Mouse (Mus musculus) thymus, postnatal 25 days (tissue): Measurements from ENCODE around the gene Lamb3.

Experiments
- DNase-seq: peaks from one replicate; pipeline ENCODE4 v3.0.0; 2022

Gene Lamb3

DNA sequence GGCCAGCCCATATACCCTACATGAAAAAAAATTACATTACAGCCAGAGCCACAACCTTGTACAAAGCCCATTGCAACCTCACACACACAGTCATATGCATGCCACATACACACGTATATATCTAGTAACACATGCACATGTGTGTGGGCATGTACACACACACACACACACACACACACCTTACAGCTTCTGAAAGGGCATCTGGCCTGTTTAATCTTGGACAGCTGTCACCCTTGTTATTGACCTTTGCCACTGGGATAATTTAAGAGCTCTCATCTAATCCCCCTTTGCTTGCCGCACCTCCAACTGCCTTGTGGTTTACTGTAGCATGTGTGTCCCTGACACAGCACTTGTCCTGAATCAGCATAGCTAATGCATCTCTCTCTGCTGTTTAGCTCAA is 3.7 kb upstream of the Lamb3 start:
- no peak for DNase-seq

DNA sequence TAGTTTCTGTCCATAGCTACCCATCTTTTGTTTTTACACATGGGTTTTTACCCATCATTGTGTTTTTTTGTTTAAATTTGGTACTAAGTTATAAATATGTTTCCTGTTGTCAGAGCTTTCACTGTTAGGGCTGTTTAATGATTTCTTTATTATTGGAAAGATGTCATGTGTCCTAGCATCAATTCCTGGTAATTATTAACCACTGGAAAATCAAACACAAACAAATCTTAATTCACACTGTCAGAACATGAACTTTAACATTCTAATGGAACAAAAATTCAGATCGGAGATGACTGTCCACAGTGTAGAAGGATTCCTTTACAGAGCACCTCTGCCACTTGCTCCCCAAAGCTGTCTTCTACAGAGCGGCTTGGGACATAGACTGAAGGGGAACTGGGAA is 2.1 kb upstream of the Lamb3 start:
- no peak for DNase-seq

DNA sequence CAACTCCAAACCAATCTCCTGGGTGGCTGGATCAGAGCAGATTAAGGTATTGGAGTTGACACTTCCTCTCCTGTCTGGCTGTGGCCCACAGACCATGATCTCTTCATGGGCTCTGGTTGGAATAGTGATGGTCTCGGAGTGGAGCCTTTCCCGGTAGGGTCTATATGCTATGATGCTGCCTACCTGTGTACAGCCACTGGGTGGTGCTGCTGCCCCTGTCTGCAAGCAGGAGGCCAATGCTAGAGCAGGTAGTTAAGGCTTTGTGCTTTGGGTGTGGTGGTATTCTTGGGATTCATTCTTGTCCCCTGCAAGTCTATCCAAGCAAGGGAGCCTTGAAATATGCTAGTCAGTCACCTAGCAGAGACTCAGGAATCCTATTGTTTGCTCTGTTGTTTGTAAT is 679 bp downstream of the Lamb3 start:
- peak; percentile 80 for DNase-seq

DNA sequence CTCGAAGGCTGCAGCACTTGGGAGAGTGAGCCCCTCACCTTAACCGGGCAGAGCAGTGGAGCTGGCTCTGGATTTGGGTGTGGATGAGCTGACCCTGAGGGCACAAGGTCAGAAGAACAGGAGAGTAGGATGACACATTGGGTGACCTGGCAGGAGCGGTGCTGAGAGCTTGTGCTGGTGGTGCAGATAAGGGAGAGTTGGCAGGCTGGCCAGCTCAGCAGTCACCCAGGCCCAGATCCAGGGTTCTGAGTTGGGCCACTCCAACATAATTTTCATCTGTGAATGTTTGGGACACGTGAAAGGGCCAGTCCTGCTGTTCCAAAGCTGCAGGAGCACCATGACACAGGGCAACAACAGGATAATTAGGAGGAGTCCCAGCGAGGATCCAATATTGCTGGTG is 3.9 kb downstream of the Lamb3 start:
- no peak for DNase-seq

- DNase-seq, result no peak
Measured at GRCm38 (mm10) chr1:193214053-193214452, 6.6 kb downstream of the Lamb3 start.

- no peak for DNase-seq
Measured at GRCm38 (mm10) chr1:193216000-193216399, 8.5 kb downstream of the Lamb3 start.

- DNase-seq, result no peak
Measured at GRCm38 (mm10) chr1:193220408-193220807, 12.9 kb downstream of the Lamb3 start.

DNA sequence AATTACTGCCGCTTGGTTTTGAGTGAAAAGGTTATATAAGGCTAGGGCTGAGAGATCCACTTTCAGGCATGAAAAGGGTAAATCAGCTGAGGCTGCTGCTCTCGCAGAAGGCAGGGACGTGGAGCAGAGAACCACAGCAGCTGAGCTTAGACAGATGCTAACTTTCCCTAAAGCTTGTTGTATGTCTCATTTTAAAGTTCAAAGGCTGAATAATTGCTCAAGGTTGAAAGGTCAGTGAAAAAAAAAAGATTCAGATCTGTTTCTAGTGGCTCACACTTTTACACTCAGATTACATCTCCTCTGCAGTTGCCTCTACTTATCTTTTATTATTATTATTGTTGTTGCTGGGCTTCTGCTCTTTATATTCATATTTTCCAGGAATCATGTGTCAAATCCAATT is 18.0 kb downstream of the Lamb3 start:
- no peak for DNase-seq

DNA sequence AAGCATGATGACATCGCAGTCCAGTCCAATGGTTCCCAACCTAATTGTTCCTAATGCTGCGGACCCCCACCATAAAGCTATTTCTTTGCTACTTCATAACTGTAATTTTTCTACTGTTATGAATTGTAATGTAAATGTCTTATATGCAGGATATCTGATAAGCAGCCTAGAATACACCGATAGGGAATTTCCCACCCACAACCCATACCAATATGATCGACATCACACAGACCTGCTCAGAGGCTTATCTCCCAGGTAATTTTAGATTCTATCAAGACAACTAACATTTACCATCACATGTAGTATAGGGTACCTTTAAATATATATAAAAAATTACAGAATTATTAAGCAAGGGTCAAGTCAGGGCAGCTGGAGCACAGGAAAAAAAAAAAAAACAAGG is 18.6 kb downstream of the Lamb3 start:
- DNase-seq, result no peak

- DNase-seq, result no peak
Measured at GRCm38 (mm10) chr1:193226724-193227522, 19.4 kb downstream of the Lamb3 start.

GRCm38 (mm10) chr1:193227537-193227936 is 20.0 kb downstream of the Lamb3 start:
- no peak for DNase-seq

- no peak for DNase-seq
Measured at GRCm38 (mm10) chr1:193229570-193229969, 22.1 kb downstream of the Lamb3 start.

DNA sequence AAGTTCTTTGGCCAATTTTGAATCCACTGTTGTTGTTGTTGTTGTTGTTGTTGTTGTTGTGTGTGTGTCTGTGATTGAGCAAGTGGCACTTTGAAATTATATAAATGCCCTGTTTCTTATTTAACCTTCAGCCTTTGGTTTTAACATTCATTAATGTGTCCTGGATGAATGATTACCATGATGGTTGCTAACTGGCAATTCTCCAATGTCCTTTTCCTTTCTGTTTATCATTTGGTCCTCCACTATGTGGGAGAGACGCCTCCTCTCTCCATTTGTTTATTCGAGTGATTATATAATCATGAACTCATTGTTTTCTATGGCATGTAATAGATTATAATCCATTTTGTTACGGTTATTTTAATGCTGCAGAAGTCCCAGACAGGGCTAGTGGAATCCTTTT is 23.0 kb downstream of the Lamb3 start:
- DNase-seq, result no peak

DNA sequence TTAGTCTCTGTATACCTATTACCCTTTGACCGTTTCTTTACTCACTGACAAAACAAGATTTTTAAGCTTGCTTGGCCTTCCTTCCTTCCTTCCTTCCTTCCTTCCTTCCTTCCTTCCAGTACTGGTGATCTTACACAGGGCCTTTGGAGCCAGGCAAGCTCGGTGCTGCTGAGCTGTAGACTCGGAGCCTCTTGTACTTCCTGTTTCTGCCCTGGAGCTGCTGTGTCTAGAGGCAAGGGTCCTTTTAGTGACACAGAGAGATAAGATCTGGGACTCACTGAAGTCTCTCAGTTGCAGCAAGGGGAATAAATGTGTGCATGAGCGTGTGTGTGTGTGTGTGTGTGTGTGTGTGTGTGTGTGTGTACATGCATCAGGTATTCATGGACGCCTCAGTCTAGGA is 23.4 kb downstream of the Lamb3 start:
- DNase-seq, result no peak

DNA sequence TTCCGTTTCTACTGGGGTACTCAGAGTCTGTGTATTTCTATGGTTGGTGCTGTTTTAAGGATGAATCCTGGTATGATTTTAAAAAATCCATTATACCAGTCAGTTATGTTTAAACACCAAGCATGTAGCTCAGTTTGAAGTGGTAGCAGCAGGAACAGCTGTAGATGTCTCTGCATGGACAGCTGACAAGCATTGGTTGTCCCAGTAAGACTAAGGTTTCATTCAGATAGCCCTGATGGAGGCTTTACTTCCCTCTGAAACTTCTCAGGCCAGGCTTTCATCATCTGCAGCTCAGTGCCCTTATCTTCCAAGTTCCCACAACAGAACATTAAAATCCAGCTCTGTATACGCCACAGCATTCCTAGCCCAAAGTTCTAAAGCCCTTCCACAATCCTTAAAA is 25.2 kb downstream of the Lamb3 start:
- no peak for DNase-seq

DNA sequence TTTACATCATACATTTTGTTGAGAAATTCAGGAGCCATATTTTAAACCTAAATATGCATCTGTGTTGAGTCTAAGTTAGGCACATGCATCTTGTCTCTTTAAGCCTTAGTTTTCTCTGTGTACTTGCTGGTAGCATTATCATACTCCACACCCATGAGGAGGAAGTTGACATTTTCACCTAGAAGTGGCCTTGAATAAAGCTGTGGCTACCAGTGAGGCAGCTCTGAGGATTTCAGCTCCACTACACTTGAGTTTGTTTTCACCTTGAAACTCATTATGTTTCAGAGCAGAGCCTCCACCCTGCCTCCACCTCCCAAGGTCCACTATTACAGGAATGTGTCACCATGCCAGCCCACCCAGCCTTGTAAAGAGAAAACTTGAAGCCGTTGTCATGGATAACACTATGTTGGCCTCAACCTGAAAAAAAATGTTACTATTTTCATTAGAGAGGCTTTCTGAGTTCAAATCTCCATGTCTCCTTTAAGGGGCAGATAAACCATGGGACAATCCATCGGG is 26.7 kb downstream of the Lamb3 start:
- no peak for DNase-seq

DNA sequence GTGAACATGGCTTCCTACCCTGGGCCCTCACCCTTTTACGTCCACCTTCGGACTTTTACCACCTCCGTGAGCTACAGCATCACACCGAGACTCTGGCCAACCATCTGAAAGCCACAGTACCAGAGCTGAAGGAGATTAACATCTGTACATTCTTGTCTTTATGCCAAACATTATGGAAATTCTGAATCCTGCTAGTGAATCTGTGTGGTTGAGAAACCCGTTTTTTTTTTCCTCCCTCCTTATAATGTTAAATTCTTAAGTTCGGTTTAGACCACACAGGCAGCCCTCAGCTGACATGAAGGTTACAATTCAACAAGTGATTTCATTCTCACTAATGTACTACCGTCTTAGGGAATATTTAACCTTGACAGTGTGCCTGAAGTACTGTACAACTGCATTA is 27.4 kb downstream of the Lamb3 start:
- no peak for DNase-seq

GRCm38 (mm10) chr1:193238426-193238825 is 30.9 kb downstream of the Lamb3 start:
- DNase-seq, result no peak

- DNase-seq, result no peak
Measured at GRCm38 (mm10) chr1:193241436-193241835, 33.9 kb downstream of the Lamb3 start.

GRCm38 (mm10) chr1:193242238-193242637 is 34.7 kb downstream of the Lamb3 start:
- DNase-seq, result no peak

DNA sequence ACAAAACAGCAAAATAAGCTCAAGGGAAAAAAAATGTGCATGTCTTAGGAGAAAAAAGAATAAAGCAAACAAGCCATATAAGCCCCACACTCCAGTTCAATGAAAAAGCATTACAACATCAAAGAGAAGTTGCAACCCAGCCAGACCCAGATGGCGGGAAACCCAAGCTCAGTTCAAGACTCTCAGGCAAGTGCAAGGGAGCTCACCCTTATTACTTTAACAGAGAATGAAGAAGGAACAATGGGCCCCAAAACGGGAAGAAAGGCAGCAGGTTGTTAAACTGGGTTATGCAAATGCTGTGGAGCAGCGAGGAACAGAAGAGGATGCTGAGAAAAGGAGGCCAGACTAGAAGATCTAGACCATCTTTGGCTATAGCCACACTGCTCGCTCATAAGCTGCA is 35.4 kb downstream of the Lamb3 start:
- no peak for DNase-seq

DNA sequence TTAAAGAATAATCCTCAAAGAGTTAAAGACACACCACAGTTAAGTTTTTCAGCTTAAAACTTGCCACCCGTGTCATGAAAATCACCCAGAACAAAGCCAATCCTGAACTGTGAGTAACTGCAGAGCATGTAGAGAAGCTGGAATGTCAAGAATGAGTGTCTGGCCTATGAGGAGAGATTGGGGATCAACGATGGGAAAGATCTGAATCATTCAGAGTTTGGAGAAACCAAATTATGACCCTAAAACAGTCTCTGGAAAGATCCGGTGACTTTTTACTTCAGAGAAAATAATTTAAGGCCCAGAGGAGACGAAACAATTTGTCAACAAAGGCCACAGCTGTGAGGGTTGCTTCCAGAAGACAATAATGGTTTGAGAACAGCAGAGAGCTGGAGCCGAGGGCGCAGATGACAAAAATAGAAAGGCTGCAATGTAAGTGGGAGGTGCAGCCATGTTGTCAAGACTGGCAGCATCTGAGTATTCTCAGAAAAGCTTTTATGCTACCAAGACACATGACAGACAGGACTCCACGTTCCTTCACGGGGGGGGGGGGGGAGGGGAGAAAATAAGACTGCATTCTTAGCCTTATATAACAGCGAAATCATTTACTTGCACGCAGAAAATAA is 36.2 kb downstream of the Lamb3 start:
- no peak for DNase-seq

DNA sequence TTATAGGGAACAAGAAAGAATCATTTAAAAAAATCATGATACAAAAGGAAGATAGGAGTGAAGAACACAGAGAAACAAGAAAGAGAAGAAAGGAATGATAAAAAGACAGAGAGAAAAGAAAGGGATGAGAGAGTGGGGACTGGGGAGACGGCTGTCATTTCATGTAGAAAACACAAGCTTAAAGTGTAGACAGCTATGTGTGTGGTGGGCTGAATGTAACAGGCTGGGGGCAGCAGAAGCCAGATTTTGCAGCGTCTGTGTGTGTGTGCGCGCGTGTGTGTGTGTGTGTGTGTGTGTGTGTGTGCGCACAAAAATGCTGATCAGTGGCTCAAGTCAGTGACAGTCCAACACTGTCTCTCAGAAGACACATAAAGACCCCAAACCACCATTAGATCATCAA is 36.7 kb downstream of the Lamb3 start:
- DNase-seq, result no peak

GRCm38 (mm10) chr1:193250026-193250425 is 42.5 kb downstream of the Lamb3 start:
- DNase-seq, result no peak

DNA sequence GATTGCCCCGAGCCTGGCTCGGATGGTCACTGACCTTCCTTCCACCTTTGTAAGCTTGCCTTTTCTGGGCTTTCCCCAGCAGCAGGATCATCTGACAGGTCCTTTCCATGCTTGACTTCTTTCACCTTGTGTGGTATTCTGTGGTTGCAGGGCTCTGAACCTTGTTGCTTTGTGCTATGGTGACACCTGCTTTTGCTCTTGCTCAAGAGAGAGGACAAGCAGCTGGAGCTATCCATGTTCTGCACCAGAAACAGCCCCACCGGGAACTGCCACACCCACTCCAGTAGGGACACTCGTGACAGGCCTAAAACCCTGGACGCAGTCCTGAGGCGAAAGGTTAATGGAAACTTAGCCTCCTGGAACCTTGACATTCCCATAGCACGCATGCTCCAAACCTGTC is 43.9 kb downstream of the Lamb3 start:
- DNase-seq, result no peak
